Mouse (Mus musculus): ENCODE results near the gene Pecr. TPM values are rescaled to one million over a fixed set of nuclear protein-coding genes. Genes with fewer than 3 reads are reported as not detected.
A peak's percentile ranks its signal among the peaks of the same experiment; 100 is the strongest.

Gene Pecr
- 20.3 and 20.7 TPM in 2 replicates for polyA plus RNA-seq (2015; fragmentation: Nextera tagmentation; extraction: Ambion mirVana)

DNA sequence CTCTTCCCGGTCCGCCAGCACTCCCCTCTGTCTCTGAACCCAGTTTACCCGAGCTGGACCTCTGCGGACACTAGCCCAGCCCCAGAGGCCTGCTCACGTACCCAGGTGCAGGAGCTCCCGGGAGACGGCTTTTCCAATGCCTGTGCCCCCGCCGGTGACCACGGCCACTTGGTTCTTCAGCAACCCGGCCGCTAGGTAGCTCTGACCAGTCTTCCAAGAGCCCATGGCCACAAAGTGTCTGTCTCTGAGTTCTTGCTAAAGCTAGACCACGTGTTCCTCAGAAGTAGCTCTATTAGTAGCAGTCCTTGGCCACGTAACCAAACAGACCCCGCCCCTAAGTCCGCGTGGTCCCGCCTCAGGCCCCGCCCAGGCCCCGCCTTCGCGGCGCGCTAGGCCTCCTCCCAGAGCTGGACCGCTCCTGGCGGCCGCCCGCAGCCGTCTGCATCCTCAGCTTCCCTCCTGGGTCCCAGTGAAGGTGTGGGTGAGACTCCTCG lies at the start of gene Pecr, which contains the start of gene Tmem169:
Pecr (minus strand) TSS at position 323 of the 494 bp plus-strand sequence.
Tmem169 (plus strand) TSS at position 378 of the 494 bp plus-strand sequence.
- H3K4me2 ChIP-seq (ENCODE audit: low read depth, low read length) = peak within 1 kb of the TSS; percentile 78
- H3K4me1 ChIP-seq (replicated peaks; ENCODE audit: control insufficient read depth, insufficient read depth, low read length) = peaks cover 7% of the 10 kb centered on the region; the same call in 1 of the 2 replicates
- peak; percentile 100 for ATAC-seq (ENCODE audit: low read depth)
- H3K27ac ChIP-seq (ENCODE audit: low read length) = peak within 1 kb of the TSS; percentile 2; the same call in 1 of the 2 replicates
- H3K9me3 ChIP-seq (ENCODE audit: control insufficient read depth, low read length) = no peaks in the 10 kb centered on the region
- peak within 1 kb of the TSS; percentile 61 for H3K4me3 ChIP-seq (ENCODE audit: low read length)
- under 1% methylated on average over 30 of the region's 30 CpGs for WGBS
- peaks cover 4% of the 10 kb centered on the region for H3K27me3 ChIP-seq (ENCODE audit: control insufficient read depth, insufficient read depth, low read depth, low read length)
- H3K36me3 ChIP-seq (ENCODE audit: control insufficient read depth, insufficient read depth, low read length) = no peaks in the 10 kb centered on the region
- H3K9ac ChIP-seq (ENCODE audit: low read length) = peak within 1 kb of the TSS; percentile 73

- H3K36me3 ChIP-seq (ENCODE audit: control insufficient read depth, insufficient read depth, low read length) = peaks cover 3% of the 10 kb centered on the region; the same call in 1 of the 2 replicates
- H3K27me3 ChIP-seq (ENCODE audit: control insufficient read depth, insufficient read depth, low read depth, low read length) = no peaks in the 10 kb centered on the region
- H3K4me2 ChIP-seq (ENCODE audit: low read depth, low read length) = no peak overlapping the region
- no peaks in the 10 kb centered on the region for H3K9me3 ChIP-seq (ENCODE audit: control insufficient read depth, low read length)
- no peak overlapping the region for H3K9ac ChIP-seq (ENCODE audit: low read length)
- WGBS = 89% methylated on average over 11 of the region's 11 CpGs
- H3K4me1 ChIP-seq (replicated peaks; ENCODE audit: control insufficient read depth, insufficient read depth, low read length) = no peaks in the 10 kb centered on the region
- H3K4me3 ChIP-seq (ENCODE audit: low read length) = no peak overlapping the region
- ATAC-seq (ENCODE audit: low read depth) = no peak
- no peak overlapping the region for H3K27ac ChIP-seq (ENCODE audit: low read length)
These were observed 42.2 kb upstream of the Pecr start for GRCm38 (mm10) chr1:72326162-72326821.

DNA sequence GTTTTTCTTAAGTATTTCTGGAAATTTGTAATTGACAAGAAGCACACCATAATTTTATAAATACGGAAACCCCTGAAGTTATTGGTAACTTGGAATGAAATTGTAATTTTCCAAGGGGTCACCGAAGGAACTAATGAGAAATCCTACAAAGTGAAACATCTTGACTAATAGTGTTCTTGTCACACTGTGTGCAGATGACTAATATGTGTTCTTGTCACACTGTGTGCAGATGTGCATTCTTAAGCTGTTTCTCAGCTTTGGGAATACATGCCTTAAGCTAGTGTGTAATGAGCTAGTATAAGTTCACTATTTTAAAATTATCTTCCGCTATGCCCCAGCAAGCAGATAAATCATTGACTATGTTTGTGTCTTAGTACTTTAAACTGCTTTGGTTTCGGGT lies 39.1 kb upstream of the Pecr start:
- peaks cover 6% of the 10 kb centered on the region for H3K36me3 ChIP-seq (ENCODE audit: control insufficient read depth, insufficient read depth, low read length)
- WGBS = 94% methylated on average over 4 of the region's 4 CpGs

DNA sequence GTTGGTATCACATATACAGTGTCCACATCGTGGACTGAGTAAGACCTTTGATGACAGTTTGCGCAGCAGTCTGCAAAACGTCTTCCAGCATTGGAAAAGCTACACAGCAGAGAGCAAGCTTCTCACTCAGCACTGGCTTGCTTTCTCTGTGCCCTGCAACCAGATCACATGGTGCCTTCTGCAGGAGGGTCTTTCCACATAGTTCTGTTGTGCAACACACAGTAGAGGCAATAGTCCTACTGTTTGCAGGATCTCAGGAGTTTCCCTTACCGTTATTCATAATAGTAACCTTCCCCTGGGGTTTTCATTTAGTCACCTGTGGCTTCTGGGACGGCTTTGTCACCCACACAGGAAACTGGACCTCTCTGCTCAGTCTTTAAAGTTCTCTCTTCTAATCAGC lies 36.6 kb upstream of the Pecr start:
- H3K36me3 ChIP-seq (ENCODE audit: control insufficient read depth, insufficient read depth, low read length) = peaks cover 3% of the 10 kb centered on the region
- H3K27ac ChIP-seq (ENCODE audit: low read length) = no peak overlapping the region
- no peak overlapping the region for H3K4me3 ChIP-seq (ENCODE audit: low read length)
- no peak overlapping the region for H3K4me2 ChIP-seq (ENCODE audit: low read depth, low read length)
- no peaks in the 10 kb centered on the region for H3K4me1 ChIP-seq (replicated peaks; ENCODE audit: control insufficient read depth, insufficient read depth, low read length)
- H3K9me3 ChIP-seq (ENCODE audit: control insufficient read depth, low read length) = no peaks in the 10 kb centered on the region
- no peak for ATAC-seq (ENCODE audit: low read depth)
- WGBS = 87% methylated on average over 5 of the region's 5 CpGs
- no peaks in the 10 kb centered on the region for H3K27me3 ChIP-seq (ENCODE audit: control insufficient read depth, insufficient read depth, low read depth, low read length)
- no peak overlapping the region for H3K9ac ChIP-seq (ENCODE audit: low read length)

More for the DNA sequence above, 39.1 kb upstream of the Pecr start:
- no peak overlapping the region for H3K4me3 ChIP-seq (ENCODE audit: low read length)
- H3K9me3 ChIP-seq (ENCODE audit: control insufficient read depth, low read length) = no peaks in the 10 kb centered on the region
- H3K9ac ChIP-seq (ENCODE audit: low read length) = no peak overlapping the region
- ATAC-seq (ENCODE audit: low read depth) = no peak
- H3K4me2 ChIP-seq (ENCODE audit: low read depth, low read length) = no peak overlapping the region
- H3K27ac ChIP-seq (ENCODE audit: low read length) = no peak overlapping the region
- H3K27me3 ChIP-seq (ENCODE audit: control insufficient read depth, insufficient read depth, low read depth, low read length) = no peaks in the 10 kb centered on the region
- H3K4me1 ChIP-seq (replicated peaks; ENCODE audit: control insufficient read depth, insufficient read depth, low read length) = no peaks in the 10 kb centered on the region

- WGBS = 45% methylated on average over 7 of the region's 7 CpGs
These were observed 32.8 kb upstream of the Pecr start for GRCm38 (mm10) chr1:72316901-72317300.

DNA sequence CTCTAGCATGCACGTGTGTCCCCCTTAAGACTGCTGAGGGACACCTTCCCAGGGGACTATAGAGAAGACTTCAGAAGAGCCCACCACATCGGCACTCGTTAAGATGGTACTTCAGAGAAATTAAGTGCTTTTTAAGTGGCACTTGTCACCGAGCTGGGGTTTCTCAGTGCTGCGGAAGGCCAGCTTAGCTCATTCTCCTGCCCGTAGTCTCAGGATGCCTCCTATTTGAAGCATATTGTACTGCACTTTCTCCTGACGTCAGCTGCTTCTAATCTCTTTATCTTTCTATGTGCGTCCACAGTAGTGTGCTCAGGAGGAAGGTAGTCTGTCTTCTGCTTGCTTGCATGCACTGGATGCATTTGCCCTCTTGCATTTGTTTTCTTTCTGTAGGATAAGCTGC lies 32.3 kb upstream of the Pecr start:
- Histone ChIP-seq H3K4me1 (replicated peaks; ENCODE audit: control insufficient read depth, insufficient read depth, low read length) (no peaks in the 10 kb centered on the region), H3K9ac (ENCODE audit: low read length) (no peak overlapping the region), H3K27ac (ENCODE audit: low read length) (no peak overlapping the region), H3K9me3 (ENCODE audit: control insufficient read depth, low read length) (no peaks in the 10 kb centered on the region), H3K4me3 (ENCODE audit: low read length) (no peak overlapping the region), H3K36me3 (ENCODE audit: control insufficient read depth, insufficient read depth, low read length) (peaks cover 3% of the 10 kb centered on the region; the same call in 1 of the 2 replicates), H3K27me3 (ENCODE audit: control insufficient read depth, insufficient read depth, low read depth, low read length) (no peaks in the 10 kb centered on the region), H3K4me2 (ENCODE audit: low read depth, low read length) (no peak overlapping the region)
- ATAC-seq (ENCODE audit: low read depth) = 0 out of 2 replicates have a peak, but pooled peaks have one; percentile 52
- 52% methylated on average over 8 of the region's 8 CpGs for WGBS

More at GRCm38 (mm10) chr1:72316901-72317300, 32.8 kb upstream of the Pecr start:
- Histone ChIP-seq H3K4me1 (replicated peaks; ENCODE audit: control insufficient read depth, insufficient read depth, low read length) (no peaks in the 10 kb centered on the region), H3K36me3 (ENCODE audit: control insufficient read depth, insufficient read depth, low read length) (peaks cover 3% of the 10 kb centered on the region; the same call in 1 of the 2 replicates), H3K4me2 (ENCODE audit: low read depth, low read length) (no peak overlapping the region), H3K27ac (ENCODE audit: low read length) (no peak overlapping the region), H3K27me3 (ENCODE audit: control insufficient read depth, insufficient read depth, low read depth, low read length) (no peaks in the 10 kb centered on the region), H3K4me3 (ENCODE audit: low read length) (no peak overlapping the region), H3K9ac (ENCODE audit: low read length) (no peak overlapping the region), H3K9me3 (ENCODE audit: control insufficient read depth, low read length) (no peaks in the 10 kb centered on the region)
- no peak for ATAC-seq (ENCODE audit: low read depth)

DNA sequence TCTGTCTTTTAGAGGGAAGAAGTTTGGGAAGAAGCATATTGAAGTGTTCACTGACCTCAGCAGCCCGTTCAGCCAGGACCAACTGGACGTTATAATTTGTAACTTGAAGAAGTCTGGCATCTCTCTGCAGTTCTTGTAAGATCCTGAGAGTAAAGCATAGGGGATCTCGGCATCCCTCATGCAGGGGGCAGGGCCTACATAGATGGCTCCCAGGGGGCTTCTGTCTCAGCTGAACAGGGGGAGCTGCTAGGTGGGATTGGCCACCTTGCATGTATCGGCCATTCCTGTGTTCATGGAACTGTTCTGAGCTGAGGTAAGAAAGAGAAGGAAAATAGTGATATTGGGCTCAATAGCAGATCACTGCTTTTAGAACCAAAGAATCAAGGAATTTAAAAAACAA lies 31.3 kb upstream of the Pecr start:
- H3K4me2 ChIP-seq (ENCODE audit: low read depth, low read length) = no peak overlapping the region
- no peaks in the 10 kb centered on the region for H3K36me3 ChIP-seq (ENCODE audit: control insufficient read depth, insufficient read depth, low read length)
- no peaks in the 10 kb centered on the region for H3K4me1 ChIP-seq (replicated peaks; ENCODE audit: control insufficient read depth, insufficient read depth, low read length)
- no peak for ATAC-seq (ENCODE audit: low read depth)
- WGBS = 84% methylated on average over 4 of the region's 4 CpGs
- H3K27me3 ChIP-seq (ENCODE audit: control insufficient read depth, insufficient read depth, low read depth, low read length) = no peaks in the 10 kb centered on the region
- H3K9ac ChIP-seq (ENCODE audit: low read length) = no peak overlapping the region
- no peak overlapping the region for H3K27ac ChIP-seq (ENCODE audit: low read length)
- H3K9me3 ChIP-seq (ENCODE audit: control insufficient read depth, low read length) = no peaks in the 10 kb centered on the region
- no peak overlapping the region for H3K4me3 ChIP-seq (ENCODE audit: low read length)

GRCm38 (mm10) chr1:72313399-72314039 lies 29.4 kb upstream of the Pecr start:
- WGBS = 77% methylated on average over 5 of the region's 5 CpGs
- ATAC-seq (ENCODE audit: low read depth) = no peak
- Histone ChIP-seq H3K4me1 (replicated peaks; ENCODE audit: control insufficient read depth, insufficient read depth, low read length) (0 out of 2 replicates have a peak, but pooled peaks cover 2% of the 10 kb centered on the region), H3K9ac (ENCODE audit: low read length) (no peak overlapping the region), H3K27me3 (ENCODE audit: control insufficient read depth, insufficient read depth, low read depth, low read length) (no peaks in the 10 kb centered on the region), H3K27ac (ENCODE audit: low read length) (no peak overlapping the region), H3K4me2 (ENCODE audit: low read depth, low read length) (no peak overlapping the region), H3K36me3 (ENCODE audit: control insufficient read depth, insufficient read depth, low read length) (no peaks in the 10 kb centered on the region), H3K4me3 (ENCODE audit: low read length) (no peak overlapping the region), H3K9me3 (ENCODE audit: control insufficient read depth, low read length) (no peaks in the 10 kb centered on the region)

DNA sequence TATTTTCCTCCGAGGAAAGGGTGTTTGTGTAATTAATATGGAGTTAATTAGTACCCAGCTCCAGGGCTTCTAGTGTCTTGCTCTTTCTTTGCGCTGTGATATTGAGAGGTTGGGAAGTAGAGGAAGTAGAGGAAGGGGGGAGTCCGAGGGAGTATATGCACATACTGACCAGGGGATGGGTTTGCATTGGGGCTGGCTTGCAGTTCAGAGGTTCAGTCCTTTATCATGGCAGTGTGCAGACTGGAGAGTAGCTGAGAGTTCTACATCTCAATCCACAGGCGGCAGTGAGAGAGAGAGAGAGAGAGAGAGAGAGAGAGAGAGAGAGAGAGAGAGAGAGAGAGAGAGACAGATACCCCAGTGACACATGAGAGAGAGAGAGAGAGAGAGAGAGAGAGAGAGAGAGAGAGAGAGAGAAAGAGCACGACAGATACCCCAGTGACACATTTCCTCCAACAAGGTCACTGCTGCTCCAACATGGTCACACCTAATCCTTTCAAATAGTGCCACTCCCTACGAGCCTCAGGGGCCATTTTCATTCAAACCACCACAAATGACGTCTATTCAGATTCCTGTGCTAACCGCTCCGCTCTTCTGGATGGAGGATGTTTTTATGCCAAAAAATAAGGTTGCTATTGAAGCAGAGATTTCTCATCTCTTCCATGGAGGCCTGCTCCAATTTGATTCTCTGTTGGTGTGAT lies 28.7 kb upstream of the Pecr start:
- no peaks in the 10 kb centered on the region for H3K27me3 ChIP-seq (ENCODE audit: control insufficient read depth, insufficient read depth, low read depth, low read length)
- no peak overlapping the region for H3K9ac ChIP-seq (ENCODE audit: low read length)
- H3K36me3 ChIP-seq (ENCODE audit: control insufficient read depth, insufficient read depth, low read length) = no peaks in the 10 kb centered on the region
- H3K27ac ChIP-seq (ENCODE audit: low read length) = no peak overlapping the region
- H3K9me3 ChIP-seq (ENCODE audit: control insufficient read depth, low read length) = no peaks in the 10 kb centered on the region
- ATAC-seq (ENCODE audit: low read depth) = no peak
- no peak overlapping the region for H3K4me3 ChIP-seq (ENCODE audit: low read length)
- peaks cover 2% of the 10 kb centered on the region; the same call in 1 of the 2 replicates for H3K4me1 ChIP-seq (replicated peaks; ENCODE audit: control insufficient read depth, insufficient read depth, low read length)
- 85% methylated on average over 9 of the region's 9 CpGs for WGBS
- H3K4me2 ChIP-seq (ENCODE audit: low read depth, low read length) = no peak overlapping the region
